Mouse (Mus musculus): ENCODE results near the gene Rgs10. TPM values are rescaled to one million over a fixed set of nuclear protein-coding genes. Genes with fewer than 3 reads are reported as not detected.

Rgs10 gene
- polyA plus RNA-seq, 1 experiment from 2014 or later: 12.7 TPM

GRCm38 (mm10) chr7:128398664-128399063, 19.9 kb downstream of the Rgs10 start:
- DNase-seq (ENCODE audit: low spot score) (no peak), ATAC-seq (ENCODE audit: insufficient read depth, low FRiP score, low TSS enrichment) (no peak)
- no peaks in the 10 kb centered on the region for H3K4me1 ChIP-seq (ENCODE audit: control insufficient read depth, insufficient read depth, low read length)
- H3K27me3 ChIP-seq (ENCODE audit: control insufficient read depth, insufficient read depth, low read length): no peaks in the 10 kb centered on the region
- no peak overlapping the region for H3K9ac ChIP-seq (ENCODE audit: low read length)
- no peaks in the 10 kb centered on the region for H3K9me3 ChIP-seq (ENCODE audit: control insufficient read depth, low read length)
- no peak overlapping the region for H3K4me2 ChIP-seq (ENCODE audit: low read depth)
- no peak overlapping the region for H3K27ac ChIP-seq (ENCODE audit: low read depth, low read length)
- WGBS: 85% methylated on average over 4 of the region's 4 CpGs
- H3K36me3 ChIP-seq (ENCODE audit: control insufficient read depth, insufficient read depth, low read length): no peaks in the 10 kb centered on the region
- H3K4me3 ChIP-seq (ENCODE audit: low read depth, low read length): no peak overlapping the region

- Histone ChIP-seq H3K27me3 (ENCODE audit: control insufficient read depth, insufficient read depth, low read length) (no peaks in the 10 kb centered on the region), H3K4me1 (ENCODE audit: control insufficient read depth, insufficient read depth, low read length) (no peaks in the 10 kb centered on the region), H3K4me3 (ENCODE audit: low read depth, low read length) (no peak overlapping the region), H3K9ac (ENCODE audit: low read length) (no peak overlapping the region), H3K27ac (ENCODE audit: low read depth, low read length) (no peak overlapping the region), H3K9me3 (ENCODE audit: control insufficient read depth, low read length) (no peaks in the 10 kb centered on the region), H3K4me2 (ENCODE audit: low read depth) (no peak overlapping the region), H3K36me3 (ENCODE audit: control insufficient read depth, insufficient read depth, low read length) (no peaks in the 10 kb centered on the region)
- 63% methylated on average over 2 of the region's 2 CpGs for WGBS
- ATAC-seq (ENCODE audit: insufficient read depth, low FRiP score, low TSS enrichment) (no peak), DNase-seq (ENCODE audit: low spot score) (no peak)
Observed at GRCm38 (mm10) chr7:128397066-128397465, 21.5 kb downstream of the Rgs10 start.

GRCm38 (mm10) chr7:128393756-128394155, 24.8 kb downstream of the Rgs10 start:
- Histone ChIP-seq H3K36me3 (ENCODE audit: control insufficient read depth, insufficient read depth, low read length) (no peaks in the 10 kb centered on the region), H3K4me3 (ENCODE audit: low read depth, low read length) (no peak overlapping the region), H3K27ac (ENCODE audit: low read depth, low read length) (no peak overlapping the region), H3K27me3 (ENCODE audit: control insufficient read depth, insufficient read depth, low read length) (no peaks in the 10 kb centered on the region), H3K9ac (ENCODE audit: low read length) (no peak overlapping the region), H3K9me3 (ENCODE audit: control insufficient read depth, low read length) (no peaks in the 10 kb centered on the region), H3K4me2 (ENCODE audit: low read depth) (no peak overlapping the region), H3K4me1 (ENCODE audit: control insufficient read depth, insufficient read depth, low read length) (no peaks in the 10 kb centered on the region)
- ATAC-seq (ENCODE audit: insufficient read depth, low FRiP score, low TSS enrichment): no peak
- DNase-seq (ENCODE audit: low spot score): no peak
- WGBS: 55% methylated on average over 4 of the region's 4 CpGs

- no peak overlapping the region for H3K27ac ChIP-seq (ENCODE audit: low read depth, low read length)
- no peaks in the 10 kb centered on the region for H3K9me3 ChIP-seq (ENCODE audit: control insufficient read depth, low read length)
- no peak for DNase-seq (ENCODE audit: low spot score)
- no peaks in the 10 kb centered on the region for H3K27me3 ChIP-seq (ENCODE audit: control insufficient read depth, insufficient read depth, low read length)
- no peaks in the 10 kb centered on the region for H3K36me3 ChIP-seq (ENCODE audit: control insufficient read depth, insufficient read depth, low read length)
- H3K4me2 ChIP-seq (ENCODE audit: low read depth): no peak overlapping the region
- no peak overlapping the region for H3K4me3 ChIP-seq (ENCODE audit: low read depth, low read length)
- H3K4me1 ChIP-seq (ENCODE audit: control insufficient read depth, insufficient read depth, low read length): no peaks in the 10 kb centered on the region
- H3K9ac ChIP-seq (ENCODE audit: low read length): no peak overlapping the region
- no peak for ATAC-seq (ENCODE audit: insufficient read depth, low FRiP score, low TSS enrichment)
- 46% methylated on average over 5 of the region's 5 CpGs for WGBS
Observed at GRCm38 (mm10) chr7:128392972-128393314, 25.6 kb downstream of the Rgs10 start.

GRCm38 (mm10) chr7:128392071-128392971, 26.2 kb downstream of the Rgs10 start:
- Histone ChIP-seq H3K27ac (ENCODE audit: low read depth, low read length) (no peak overlapping the region), H3K4me3 (ENCODE audit: low read depth, low read length) (no peak overlapping the region), H3K4me2 (ENCODE audit: low read depth) (no peak overlapping the region), H3K9ac (ENCODE audit: low read length) (no peak overlapping the region), H3K4me1 (ENCODE audit: control insufficient read depth, insufficient read depth, low read length) (no peaks in the 10 kb centered on the region), H3K36me3 (ENCODE audit: control insufficient read depth, insufficient read depth, low read length) (no peaks in the 10 kb centered on the region), H3K9me3 (ENCODE audit: control insufficient read depth, low read length) (no peaks in the 10 kb centered on the region), H3K27me3 (ENCODE audit: control insufficient read depth, insufficient read depth, low read length) (no peaks in the 10 kb centered on the region)
- WGBS: 82% methylated on average over 18 of the region's 18 CpGs
- ATAC-seq (ENCODE audit: insufficient read depth, low FRiP score, low TSS enrichment) (no peak), DNase-seq (ENCODE audit: low spot score) (no peak)

- H3K27ac ChIP-seq (ENCODE audit: low read depth, low read length): no peak overlapping the region
- DNase-seq (ENCODE audit: low spot score): no peak
- H3K36me3 ChIP-seq (ENCODE audit: control insufficient read depth, insufficient read depth, low read length): no peaks in the 10 kb centered on the region
- no peak for ATAC-seq (ENCODE audit: insufficient read depth, low FRiP score, low TSS enrichment)
- H3K9ac ChIP-seq (ENCODE audit: low read length): no peak overlapping the region
- no peaks in the 10 kb centered on the region for H3K27me3 ChIP-seq (ENCODE audit: control insufficient read depth, insufficient read depth, low read length)
- no peaks in the 10 kb centered on the region for H3K9me3 ChIP-seq (ENCODE audit: control insufficient read depth, low read length)
- no peak overlapping the region for H3K4me2 ChIP-seq (ENCODE audit: low read depth)
- WGBS: 39% methylated on average over 12 of the region's 12 CpGs
- H3K4me3 ChIP-seq (ENCODE audit: low read depth, low read length): no peak overlapping the region
- no peaks in the 10 kb centered on the region for H3K4me1 ChIP-seq (ENCODE audit: control insufficient read depth, insufficient read depth, low read length)
Observed at GRCm38 (mm10) chr7:128391267-128392057, 27.1 kb downstream of the Rgs10 start.

- Histone ChIP-seq H3K4me3 (ENCODE audit: low read depth, low read length) (no peak overlapping the region), H3K4me2 (ENCODE audit: low read depth) (no peak overlapping the region), H3K9ac (ENCODE audit: low read length) (no peak overlapping the region), H3K36me3 (ENCODE audit: control insufficient read depth, insufficient read depth, low read length) (no peaks in the 10 kb centered on the region), H3K27ac (ENCODE audit: low read depth, low read length) (no peak overlapping the region), H3K9me3 (ENCODE audit: control insufficient read depth, low read length) (no peaks in the 10 kb centered on the region), H3K4me1 (ENCODE audit: control insufficient read depth, insufficient read depth, low read length) (no peaks in the 10 kb centered on the region), H3K27me3 (ENCODE audit: control insufficient read depth, insufficient read depth, low read length) (no peaks in the 10 kb centered on the region)
- no peak for ATAC-seq (ENCODE audit: insufficient read depth, low FRiP score, low TSS enrichment)
- DNase-seq (ENCODE audit: low spot score): no peak
- 32% methylated on average over 7 of the region's 7 CpGs for WGBS
Observed at GRCm38 (mm10) chr7:128388968-128389367, 29.6 kb downstream of the Rgs10 start.

- no peak overlapping the region for H3K4me3 ChIP-seq (ENCODE audit: low read depth, low read length)
- no peak overlapping the region for H3K27ac ChIP-seq (ENCODE audit: low read depth, low read length)
- no peaks in the 10 kb centered on the region for H3K36me3 ChIP-seq (ENCODE audit: control insufficient read depth, insufficient read depth, low read length)
- H3K4me2 ChIP-seq (ENCODE audit: low read depth): no peak overlapping the region
- H3K9me3 ChIP-seq (ENCODE audit: control insufficient read depth, low read length): no peaks in the 10 kb centered on the region
- ATAC-seq (ENCODE audit: insufficient read depth, low FRiP score, low TSS enrichment) (no peak), DNase-seq (ENCODE audit: low spot score) (no peak)
- no peaks in the 10 kb centered on the region for H3K4me1 ChIP-seq (ENCODE audit: control insufficient read depth, insufficient read depth, low read length)
- no peaks in the 10 kb centered on the region for H3K27me3 ChIP-seq (ENCODE audit: control insufficient read depth, insufficient read depth, low read length)
- WGBS: 79% methylated on average over 10 of the region's 10 CpGs
- no peak overlapping the region for H3K9ac ChIP-seq (ENCODE audit: low read length)
Observed at GRCm38 (mm10) chr7:128383726-128384463, 34.7 kb downstream of the Rgs10 start.
